Mouse (Mus musculus) kidney, postnatal 0 days (tissue): Measurements from ENCODE around the gene Ranbp6. TPM values are rescaled to one million over a fixed set of nuclear protein-coding genes. Genes with fewer than 3 reads are reported as not detected.
A peak's percentile ranks its signal among the peaks of the same experiment; 100 is the strongest.

Experiments used
- ATAC-seq: fragments of 200-750 bp; cut with Nextera tagmentation; replicated peaks from 2 replicates; pipeline ENCODE4 v1.8.0; 2017; ENCODE audit warnings: low read depth, moderate number of reproducible peaks, moderate TSS enrichment, moderate library complexity; ENCODE audit not compliant: low FRiP score
- DNase-seq: peaks from one replicate; pipeline ENCODE4 v3.0.0-alpha.2; 2016; ENCODE audit warnings: low spot score
- H3K27ac ChIP-seq: fragments of 300-500 bp; sonication (generic); 2 replicates; pipeline ENCODE4 v1.5.1; 2014; ENCODE audit warnings: mild to moderate bottlenecking
- H3K27me3 ChIP-seq: fragments of 300-500 bp; sonication (generic); 2 replicates; pipeline ENCODE4 v1.6.1; 2014; ENCODE audit warnings: low read length, mixed read lengths; ENCODE audit not compliant: insufficient read depth
- H3K36me3 ChIP-seq: fragments of 300-500 bp; sonication (generic); 2 replicates; pipeline ENCODE4 v1.6.1; 2014; ENCODE audit warnings: low read length, mixed read lengths; ENCODE audit not compliant: insufficient read depth
- H3K4me1 ChIP-seq: fragments of 300-500 bp; sonication (generic); replicated peaks from 2 replicates; pipeline ENCODE4 v1.6.1; 2014; ENCODE audit warnings: antibody characterized with exemption, low read length, mixed read lengths; ENCODE audit not compliant: insufficient read depth
- H3K4me2 ChIP-seq: fragments of 300-500 bp; sonication (generic); 2 replicates; pipeline ENCODE4 v1.6.1; 2014; ENCODE audit warnings: mild to moderate bottlenecking, low read length, moderate library complexity, mixed read lengths
- H3K4me3 ChIP-seq: fragments of 300-500 bp; sonication (generic); replicated peaks from 2 replicates; pipeline ENCODE4 v1.5.1; 2014; ENCODE audit warnings: low read depth, low read length
- H3K9ac ChIP-seq: fragments of 300-500 bp; sonication (generic); 2 replicates; pipeline ENCODE4 v1.6.1; 2014; ENCODE audit warnings: low read depth, low read length
- H3K9me3 ChIP-seq: fragments of 300-500 bp; sonication (generic); replicated peaks from 2 replicates; pipeline ENCODE4 v1.6.1; 2016; ENCODE audit warnings: low read length, inconsistent platforms, mixed read lengths
- CTCF ChIP-seq: IDR thresholded peaks from 2 replicates; pipeline ENCODE4 v1.5.1; 2016; ENCODE audit warnings: antibody characterized with exemption, low read depth, mild to moderate bottlenecking, moderate library complexity
- WGBS: fragments of 180-500 bp; shearing (Covaris S2); extraction: QIAGEN DNeasy Blood & Tissue Kit; methylation state at CpG from one replicate; pipeline ENCODE4 v1.1.7; 2014; 5-methylcytosine and 5-hydroxymethylcytosine counted together
- polyA plus RNA-seq: library from polyadenylated mRNA; unstranded; fragments of >200 nt; fragmentation: Nextera tagmentation; extraction: Ambion mirVana; gene quantifications from 2 replicates; pipeline ENCODE4 v1.2.1, GENCODE M21; 2015

Ranbp6 gene
- polyA plus RNA-seq, 1 experiment from 2014 or later = 12.8 TPM

GRCm38 (mm10) chr19:29844036-29844661 lies 31.4 kb upstream of the Ranbp6 start:
- WGBS = 47% methylated on average over 12 of the region's 12 CpGs
- 0 out of 2 replicates have a peak, but pooled peaks cover 2% of the 10 kb centered on the region for H3K4me1 ChIP-seq
- TF ChIP-seq CTCF = no peak
- no peaks in the 10 kb centered on the region for H3K36me3 ChIP-seq
- no peak overlapping the region for H3K9ac ChIP-seq
- ATAC-seq = no peak
- no peak for DNase-seq
- H3K4me2 ChIP-seq = no peak overlapping the region
- no peaks in the 10 kb centered on the region for H3K9me3 ChIP-seq
- H3K4me3 ChIP-seq = no peak overlapping the region
- H3K27ac ChIP-seq = peak overlapping the region; percentile 33; the same call in 1 of the 2 replicates
- H3K27me3 ChIP-seq = no peaks in the 10 kb centered on the region

GRCm38 (mm10) chr19:29843641-29844035 lies 30.9 kb upstream of the Ranbp6 start:
- H3K36me3 ChIP-seq = no peaks in the 10 kb centered on the region
- DNase-seq = peak; percentile 75
- TF ChIP-seq CTCF = no peak
- 28% methylated on average over 5 of the region's 5 CpGs for WGBS
- no peak overlapping the region for H3K9ac ChIP-seq
- H3K4me1 ChIP-seq = 0 out of 2 replicates have a peak, but pooled peaks cover 2% of the 10 kb centered on the region
- H3K27ac ChIP-seq = peak overlapping the region; percentile 33; the same call in 1 of the 2 replicates
- H3K4me3 ChIP-seq = no peak overlapping the region
- H3K27me3 ChIP-seq = no peaks in the 10 kb centered on the region
- H3K9me3 ChIP-seq = no peaks in the 10 kb centered on the region
- no peak overlapping the region for H3K4me2 ChIP-seq
- no peak for ATAC-seq

GRCm38 (mm10) chr19:29842973-29843372 lies 30.2 kb upstream of the Ranbp6 start:
- H3K4me3 ChIP-seq = no peak overlapping the region
- no peaks in the 10 kb centered on the region for H3K36me3 ChIP-seq
- no peak for TF ChIP-seq CTCF
- H3K9ac ChIP-seq = no peak overlapping the region
- 21% methylated on average over 8 of the region's 8 CpGs for WGBS
- no peak for ATAC-seq
- 0 out of 2 replicates have a peak, but pooled peaks cover 2% of the 10 kb centered on the region for H3K4me1 ChIP-seq
- H3K9me3 ChIP-seq = no peaks in the 10 kb centered on the region
- no peaks in the 10 kb centered on the region for H3K27me3 ChIP-seq
- peak; percentile 53 for DNase-seq
- H3K27ac ChIP-seq = no peak overlapping the region; the same call in 1 of the 2 replicates
- H3K4me2 ChIP-seq = no peak overlapping the region

GRCm38 (mm10) chr19:29840642-29841041 lies 27.9 kb upstream of the Ranbp6 start:
- DNase-seq (no peak), ATAC-seq (no peak)

GRCm38 (mm10) chr19:29838636-29839135 lies 25.9 kb upstream of the Ranbp6 start:
- H3K27ac ChIP-seq = no peak overlapping the region
- H3K4me1 ChIP-seq = 0 out of 2 replicates have a peak, but pooled peaks cover 2% of the 10 kb centered on the region
- ATAC-seq (no peak), DNase-seq (no peak)
- no peak for TF ChIP-seq CTCF
- no peaks in the 10 kb centered on the region for H3K9me3 ChIP-seq
- H3K4me3 ChIP-seq = no peak overlapping the region
- no peaks in the 10 kb centered on the region for H3K36me3 ChIP-seq
- WGBS = 91% methylated on average over 3 of the region's 3 CpGs
- H3K27me3 ChIP-seq = no peaks in the 10 kb centered on the region
- no peak overlapping the region for H3K4me2 ChIP-seq
- no peak overlapping the region for H3K9ac ChIP-seq

More at GRCm38 (mm10) chr19:29840642-29841041, 27.9 kb upstream of the Ranbp6 start:
- Histone ChIP-seq H3K27me3 (no peaks in the 10 kb centered on the region), H3K4me1 (0 out of 2 replicates have a peak, but pooled peaks cover 2% of the 10 kb centered on the region), H3K9ac (no peak overlapping the region), H3K4me3 (no peak overlapping the region), H3K27ac (no peak overlapping the region), H3K4me2 (no peak overlapping the region), H3K9me3 (no peaks in the 10 kb centered on the region), H3K36me3 (no peaks in the 10 kb centered on the region)
- TF ChIP-seq CTCF = no peak
- WGBS = 88% methylated on average over 4 of the region's 4 CpGs

- Histone ChIP-seq H3K4me1 (no peaks in the 10 kb centered on the region), H3K9ac (no peak overlapping the region), H3K27me3 (no peaks in the 10 kb centered on the region), H3K27ac (no peak overlapping the region), H3K4me2 (no peak overlapping the region), H3K9me3 (no peaks in the 10 kb centered on the region), H3K36me3 (no peaks in the 10 kb centered on the region), H3K4me3 (no peak overlapping the region)
- TF ChIP-seq CTCF = no peak
- WGBS = 65% methylated on average over 1 of the region's 1 CpGs
- DNase-seq (no peak), ATAC-seq (no peak)
Measured at GRCm38 (mm10) chr19:29838171-29838570, 25.4 kb upstream of the Ranbp6 start.
